ENCODE assay signal across 19 mouse cellular contexts in genomic region chr2:153546471-153546870, GRCm38 (mm10). TPM values are rescaled to one million over a fixed set of nuclear protein-coding genes. Genes with fewer than 3 reads are reported as not detected.
DNase-seq lines count a peak whose midpoint lies in the region; ATAC-seq and TF ChIP-seq lines count a peak whose summit lies in the region.
"Had no signal": no experiment of that assay in that cellular context is flagged by ENCODE, and none has a peak within 500 bp of the region (broad histone marks: within the 10 kb centered on the region; RNA-seq: fewer than 3 reads in every experiment).

No protein-coding gene starts in this region.

- no peak overlapping the region for H3K9ac ChIP-seq in forebrain, embryonic 15.5 days (replicated peaks)
- H3K9ac ChIP-seq in ES-Bruce4 (ENCODE audit: low read depth, poor library complexity, severe bottlenecking) = no peak overlapping the region
- H3K9ac ChIP-seq: embryonic facial prominence, embryonic 13.5 days; neural tube, embryonic 15.5 days had no signal

- H3K4me1 ChIP-seq in forebrain, embryonic 10.5 days = peaks cover 60% of the 10 kb centered on the region
- H3K4me1 ChIP-seq in forebrain, embryonic 15.5 days = peaks cover 17% of the 10 kb centered on the region
- peaks cover 23% of the 10 kb centered on the region for H3K4me1 ChIP-seq in ES-Bruce4 (ENCODE audit: control insufficient read depth, insufficient read depth, low read length)

- 34% methylated on average over 5 of the region's 5 CpGs for WGBS in forebrain, embryonic 10.5 days
- WGBS in forebrain, embryonic 15.5 days = 45% methylated on average over 5 of the region's 5 CpGs

- DNase-seq in forebrain, embryonic 10.5 days (ENCODE audit: extremely low spot score, low spot score) = no peak
- peak; percentile 57 for DNase-seq in kidney, adult 18-20 months
- peak; percentile 70 for DNase-seq in kidney, postnatal 14 days
- no peak for DNase-seq in thymus, postnatal 25 days
- DNase-seq in frontal cortex, postnatal 25 days (ENCODE audit: low spot score in 2 of 2) = no peak
- DNase-seq: cerebellum, adult 11 months; heart, postnatal 14 days; lung, postnatal 36 days; spleen, adult 18-20 months had no signal

- H3K4me2 ChIP-seq in forebrain, embryonic 15.5 days (replicated peaks) = no peak overlapping the region
- H3K4me2 ChIP-seq: embryonic facial prominence, embryonic 13.5 days; midbrain, embryonic 11.5 days; neural tube, embryonic 15.5 days had no signal

- H3K27me3 ChIP-seq in forebrain, embryonic 10.5 days (ENCODE audit: poor library complexity, severe bottlenecking) = peaks cover 42% of the 10 kb centered on the region
- H3K27me3 ChIP-seq in forebrain, embryonic 15.5 days = no peaks in the 10 kb centered on the region
- H3K27me3 ChIP-seq in ES-Bruce4 (ENCODE audit: control insufficient read depth, insufficient read depth, low read length, poor library complexity, severe bottlenecking) = no peaks in the 10 kb centered on the region
- H3K27me3 ChIP-seq: embryonic facial prominence, embryonic 13.5 days; neural tube, embryonic 15.5 days had no signal

- no peaks in the 10 kb centered on the region for H3K36me3 ChIP-seq in forebrain, embryonic 10.5 days (replicated peaks)
- H3K36me3 ChIP-seq in forebrain, embryonic 15.5 days = no peaks in the 10 kb centered on the region
- no peaks in the 10 kb centered on the region for H3K36me3 ChIP-seq in ES-Bruce4 (ENCODE audit: control insufficient read depth, insufficient read depth, low read length, poor library complexity, severe bottlenecking)
- H3K36me3 ChIP-seq: embryonic facial prominence, embryonic 13.5 days; neural tube, embryonic 15.5 days had no signal

- H3K4me3 ChIP-seq in forebrain, embryonic 10.5 days = no peak overlapping the region
- H3K4me3 ChIP-seq in forebrain, embryonic 15.5 days = no peak overlapping the region
- no peak overlapping the region for H3K4me3 ChIP-seq in ES-Bruce4 (ENCODE audit: low read depth, low read length)
- H3K4me3 ChIP-seq: embryonic facial prominence, embryonic 13.5 days; neural tube, embryonic 15.5 days had no signal

- TF ChIP-seq CTCF in ES-Bruce4 (IDR thresholded peaks at IDR 0.05; ENCODE audit: low read depth, low read length) = no peak

- no peak for TF ChIP-seq POLR2A in ES-Bruce4 (IDR thresholded peaks at IDR 0.05; ENCODE audit: insufficient read depth, low read length)

- H3K27ac ChIP-seq in forebrain, embryonic 10.5 days = peak overlapping the region; percentile 58; the same call in 1 of the 2 replicates
- no peak overlapping the region for H3K27ac ChIP-seq in forebrain, embryonic 15.5 days (replicated peaks)
- H3K27ac ChIP-seq in ES-Bruce4 (ENCODE audit: insufficient read depth, low read length) = no peak overlapping the region
- H3K27ac ChIP-seq: embryonic facial prominence, embryonic 13.5 days; neural tube, embryonic 15.5 days had no signal

- ATAC-seq in forebrain, embryonic 15.5 days (replicated peaks) = no peak
- no peak for ATAC-seq in inflammation-experienced regulatory T-cells, adult 6 months
- ATAC-seq: forebrain, embryonic 14.5 days; hindbrain, embryonic 16.5 days had no signal

- no peaks in the 10 kb centered on the region for H3K9me3 ChIP-seq in forebrain, embryonic 10.5 days
- no peaks in the 10 kb centered on the region for H3K9me3 ChIP-seq in forebrain, embryonic 15.5 days
- no peaks in the 10 kb centered on the region for H3K9me3 ChIP-seq in ES-Bruce4 (replicated peaks; ENCODE audit: control insufficient read depth, insufficient read depth, low read length, poor library complexity, severe bottlenecking)
- H3K9me3 ChIP-seq: embryonic facial prominence, embryonic 13.5 days; neural tube, embryonic 15.5 days had no signal

- TF ChIP-seq EP300 in ES-Bruce4 (IDR thresholded peaks at IDR 0.05; ENCODE audit: insufficient read depth, low read depth, low read length) = peak; percentile 93

RNA-seq across cellular contexts. Expression of gene Nol4l, which starts 16.7 kb away (rescaled TPM):
- polyA plus RNA-seq in forebrain, embryonic 10.5 days (2016; fragmentation: Nextera tagmentation; extraction: Ambion mirVana) = 11.7 and 12.3 TPM in 2 replicates
- 44.1 and 44.8 TPM in 2 replicates for polyA plus RNA-seq in forebrain, embryonic 15.5 days (2015; fragmentation: Nextera tagmentation; extraction: Ambion mirVana)
- polyA plus RNA-seq in ES-Bruce4 (2011; ENCODE audit: insufficient read depth, insufficient read length, low read depth, missing spikeins) = 11.0 and 11.5 TPM in 2 replicates
- polyA plus RNA-seq in inflammation-experienced regulatory T-cells, adult 6 months (2017; shearing (Covaris generic)) = 1 to 10 TPM; 2.4 to 3.9 (median 2.4) TPM

RNA-seq across cellular contexts. Expression of gene 4930404H24Rik, which starts 53.9 kb away (rescaled TPM):
- not detected in 2 replicates for polyA plus RNA-seq in forebrain, embryonic 10.5 days (2016; fragmentation: Nextera tagmentation; extraction: Ambion mirVana)
- polyA plus RNA-seq in forebrain, embryonic 15.5 days (2015; fragmentation: Nextera tagmentation; extraction: Ambion mirVana) = not detected in 2 replicates
- not detected in 2 replicates for polyA plus RNA-seq in ES-Bruce4 (2011; ENCODE audit: insufficient read depth, insufficient read length, low read depth, missing spikeins)
- polyA plus RNA-seq in inflammation-experienced regulatory T-cells, adult 6 months (2017; shearing (Covaris generic)) = not detected
- polyA plus RNA-seq: embryonic facial prominence, embryonic 13.5 days; forebrain, embryonic 14.5 days; hindbrain, embryonic 16.5 days; liver, adult 2 months; midbrain, embryonic 11.5 days; neural tube, embryonic 15.5 days; stomach, embryonic 16.5 days had no signal

Comparison
In these comparisons a context has a peak if more than half of its experiments do, and no peak if none do; other contexts are left out.
1. DNase-seq: peak in kidney, adult 18-20 months (single experiment) and kidney, postnatal 14 days (single experiment); none in forebrain, embryonic 10.5 days (single experiment), thymus, postnatal 25 days (single experiment) and frontal cortex, postnatal 25 days (0 of 2).